Mouse (Mus musculus) spleen, postnatal 36 days (tissue): Measurements from ENCODE around the gene Dhx58.

Experiments used
- DNase-seq, 2 experiments: peaks; one replicate each; pipeline ENCODE4 v3.0.0; 2022; ENCODE audit warnings: low spot score in 2 of 2, mixed read lengths in 1 of 2

Dhx58 gene

DNA sequence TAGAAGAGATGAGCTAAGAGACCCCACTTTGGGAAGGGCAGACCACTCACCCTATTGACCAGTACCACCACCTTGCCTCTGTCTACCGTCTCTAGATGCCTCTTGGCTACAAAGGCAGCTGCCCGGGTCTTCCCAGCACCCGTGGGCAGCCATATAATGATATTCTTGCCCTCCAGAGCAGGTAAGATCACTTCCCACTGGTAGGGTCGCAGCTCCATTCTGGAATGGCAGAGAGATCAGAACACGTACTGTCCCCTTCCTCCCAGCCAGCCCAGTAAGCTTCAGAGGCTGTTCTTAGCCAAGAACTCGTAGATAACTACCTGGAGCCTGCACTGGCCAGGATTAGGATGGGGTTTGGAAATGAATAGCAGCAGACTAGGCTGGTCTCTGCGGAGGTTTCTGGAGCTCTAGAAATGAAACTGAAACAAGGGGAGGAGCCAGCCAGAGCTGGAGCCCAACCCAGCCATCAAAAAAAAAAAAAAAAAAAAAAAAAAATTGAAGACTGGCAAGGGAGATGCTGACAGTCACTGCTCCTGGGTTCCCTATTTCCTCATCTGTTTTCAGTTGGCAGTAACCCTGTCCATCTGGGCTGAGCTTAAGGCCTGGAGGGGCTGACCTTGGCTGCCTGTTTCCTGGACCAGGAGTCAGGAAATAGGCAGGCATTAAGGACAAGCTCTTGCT, at the start of gene Dhx58:
TSS of gene Dhx58 (minus strand) at position 421 of the 681 bp plus-strand sequence.
- peak; percentile 48 to 52 for DNase-seq

DNA sequence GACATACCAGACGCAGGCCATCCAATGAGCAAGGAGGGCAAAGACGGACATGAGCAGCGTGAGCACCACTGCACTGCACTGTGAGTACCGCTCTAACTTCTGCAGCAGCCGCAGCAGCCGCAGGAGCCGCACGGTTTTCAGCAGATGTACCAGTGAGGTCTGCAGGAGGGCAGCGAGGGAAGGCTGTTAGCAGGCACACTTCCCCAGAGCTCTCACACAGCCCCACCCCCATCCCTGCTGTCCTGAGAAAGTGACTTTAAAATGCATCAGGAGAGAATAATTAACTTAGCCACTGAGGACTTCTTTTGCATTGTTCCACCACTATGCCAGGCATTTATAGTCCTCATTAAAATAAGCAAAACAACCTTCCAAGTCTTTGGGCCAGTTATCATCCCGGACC, 48.2 kb upstream of the Dhx58 start:
- DNase-seq = no peak

DNA sequence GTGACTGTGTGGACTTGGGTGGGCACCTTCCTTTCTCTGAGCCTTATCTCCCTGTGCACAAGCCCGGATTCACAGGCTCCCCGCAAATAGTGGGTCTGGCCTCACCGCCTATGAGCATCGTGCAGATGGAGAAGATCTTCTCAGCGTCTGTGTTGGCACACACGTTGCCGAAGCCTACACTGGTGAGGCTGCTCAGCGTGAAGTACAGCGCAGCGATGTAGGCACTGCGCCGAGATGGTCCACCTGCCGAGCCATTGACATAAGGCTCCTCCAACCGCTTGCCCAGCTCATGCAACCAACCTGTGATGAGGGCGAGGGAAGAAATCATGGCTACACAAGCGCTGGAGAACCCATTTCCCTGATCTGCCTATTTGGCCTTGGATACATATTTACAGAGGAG, 46.1 kb upstream of the Dhx58 start:
- no peak for DNase-seq

DNA sequence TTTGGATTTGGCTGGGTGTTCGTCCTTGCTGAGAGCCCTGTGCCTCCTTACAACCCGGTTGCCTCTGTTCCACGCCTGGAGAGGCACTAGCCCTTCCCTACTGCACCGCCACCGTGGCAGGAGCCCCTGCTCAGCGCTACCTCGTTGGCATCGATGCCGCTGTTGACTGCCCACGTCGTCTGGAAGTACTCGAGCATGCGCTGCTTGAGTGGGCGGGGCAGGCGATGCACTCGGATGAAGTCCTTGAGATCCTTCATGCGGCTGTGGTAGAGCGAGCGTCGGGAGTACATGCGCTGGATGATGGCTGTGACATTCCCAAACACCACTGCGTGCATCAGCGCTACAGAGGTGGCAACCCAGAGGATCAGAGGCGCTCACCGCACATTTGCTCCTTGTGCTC, 45.4 kb upstream of the Dhx58 start:
- DNase-seq = no peak

DNA sequence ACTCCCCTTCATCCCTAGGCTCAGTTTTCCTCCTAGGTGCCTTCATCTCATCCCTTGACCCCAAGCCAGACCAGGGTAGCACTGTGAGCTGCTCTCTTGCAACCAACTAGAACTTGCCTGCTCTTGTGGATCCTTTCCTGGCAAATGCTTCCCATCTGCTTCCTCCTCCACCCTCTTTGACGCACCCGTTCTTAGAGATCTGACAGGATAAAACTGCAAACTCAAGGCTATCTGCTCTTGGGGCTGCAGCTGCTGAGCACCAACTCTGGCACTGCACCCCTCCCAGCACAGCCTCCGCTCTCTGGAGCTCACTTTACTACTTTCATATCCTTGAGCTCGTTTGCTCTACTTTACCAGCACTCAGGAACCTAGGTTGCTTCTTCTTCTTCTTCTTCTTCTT, 44.5 kb upstream of the Dhx58 start:
- no peak for DNase-seq

DNA sequence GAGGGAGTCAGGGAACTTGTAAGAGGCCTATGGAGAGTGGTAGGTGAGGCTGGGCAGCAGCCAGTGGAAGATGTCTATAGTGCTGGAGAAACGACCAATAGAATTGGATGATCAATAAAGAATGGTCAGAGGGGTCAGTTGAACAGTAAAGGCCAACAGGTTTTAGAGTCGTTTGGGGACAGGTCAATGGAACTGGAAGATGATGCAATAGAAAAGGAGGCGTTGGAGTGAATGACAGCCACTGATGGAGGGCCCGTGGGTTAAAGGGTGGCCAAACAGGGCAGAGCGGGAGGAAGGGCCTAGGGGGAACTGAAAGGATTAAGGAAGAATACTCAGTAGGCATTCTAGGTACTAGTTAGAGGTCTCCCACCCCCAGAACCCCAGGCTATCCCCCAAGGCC, 43.0 kb upstream of the Dhx58 start:
- no peak for DNase-seq

DNA sequence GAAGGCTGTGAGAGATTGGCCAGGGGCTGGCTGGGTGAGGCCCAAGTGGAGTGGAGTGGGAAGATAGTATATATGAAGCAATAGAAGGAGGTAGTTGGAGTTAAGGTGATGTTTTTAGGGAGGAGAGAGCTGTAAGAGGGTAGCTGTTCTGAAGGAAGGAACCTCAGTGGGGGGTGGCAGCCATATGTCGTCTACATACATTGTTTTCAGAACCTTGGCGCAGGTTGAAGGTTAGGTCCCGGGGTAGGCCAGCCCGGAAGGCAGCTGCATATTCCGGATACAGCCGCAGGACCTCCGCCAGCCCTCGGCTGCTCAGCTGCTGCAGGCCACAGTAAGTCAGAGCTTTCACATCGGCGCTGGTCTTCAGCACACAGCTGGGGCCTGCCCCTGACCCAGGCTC, 42.5 kb upstream of the Dhx58 start:
- DNase-seq = no peak

DNA sequence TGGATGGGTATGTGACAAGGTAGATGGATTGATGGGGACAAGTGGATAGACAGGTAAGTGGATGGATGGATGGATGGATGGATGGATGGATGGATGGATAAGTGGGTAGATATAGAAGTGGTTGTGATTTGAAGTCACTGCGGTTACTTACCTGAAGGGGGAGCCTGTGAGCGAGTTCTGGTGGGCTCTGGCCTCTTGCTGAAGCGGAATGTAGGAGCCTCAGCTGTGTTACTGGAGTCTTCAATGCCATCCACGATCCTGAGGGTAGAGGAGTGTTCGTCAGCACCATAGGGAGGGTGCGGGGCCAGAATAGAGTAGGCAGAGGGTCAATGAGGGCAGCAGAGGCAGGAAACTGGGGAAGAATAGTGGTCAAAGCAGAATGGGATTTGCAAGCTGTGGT, 41.0 kb upstream of the Dhx58 start:
- DNase-seq = peak; percentile 39 to 56

DNA sequence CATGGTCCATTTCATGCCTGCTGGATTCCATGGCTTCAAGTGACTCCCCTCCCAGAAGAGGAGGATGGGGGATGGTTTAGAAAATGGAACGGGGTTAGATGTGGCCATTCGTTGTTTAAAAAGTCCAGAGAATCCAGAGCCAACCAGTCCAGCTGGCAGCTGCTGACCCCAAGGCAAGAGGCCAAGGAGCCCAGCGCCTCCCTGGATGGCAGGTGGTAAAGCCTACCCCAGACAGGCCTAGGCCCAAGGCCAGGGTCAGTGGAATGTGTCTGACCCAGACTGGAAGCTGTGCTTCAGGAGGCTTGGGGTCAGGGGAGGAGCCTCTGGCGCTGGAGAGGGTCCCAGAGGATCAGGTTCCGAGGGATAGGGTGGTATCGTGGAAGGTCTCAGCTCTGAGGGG, 37.3 kb upstream of the Dhx58 start:
- DNase-seq = no peak

DNA sequence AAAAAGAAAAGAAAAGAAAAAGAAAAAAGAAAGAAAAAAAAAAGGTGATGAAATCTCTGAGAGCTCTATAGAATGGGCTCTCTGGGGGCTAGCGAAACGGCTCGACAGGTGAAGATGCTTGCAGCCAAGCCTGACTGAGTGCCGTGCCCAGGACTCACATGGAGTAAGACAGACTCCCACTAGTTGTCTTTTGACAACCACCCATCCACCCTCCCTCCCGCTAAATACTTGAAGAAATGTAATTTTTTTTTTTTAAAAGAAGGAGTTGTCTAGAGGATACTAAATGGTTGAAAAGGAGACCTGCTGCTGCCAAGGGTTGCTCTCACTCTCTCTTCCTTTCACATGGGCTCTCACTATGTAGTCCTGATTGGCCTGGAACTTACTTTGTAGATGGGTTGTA, 34.7 kb upstream of the Dhx58 start:
- DNase-seq = no peak

DNA sequence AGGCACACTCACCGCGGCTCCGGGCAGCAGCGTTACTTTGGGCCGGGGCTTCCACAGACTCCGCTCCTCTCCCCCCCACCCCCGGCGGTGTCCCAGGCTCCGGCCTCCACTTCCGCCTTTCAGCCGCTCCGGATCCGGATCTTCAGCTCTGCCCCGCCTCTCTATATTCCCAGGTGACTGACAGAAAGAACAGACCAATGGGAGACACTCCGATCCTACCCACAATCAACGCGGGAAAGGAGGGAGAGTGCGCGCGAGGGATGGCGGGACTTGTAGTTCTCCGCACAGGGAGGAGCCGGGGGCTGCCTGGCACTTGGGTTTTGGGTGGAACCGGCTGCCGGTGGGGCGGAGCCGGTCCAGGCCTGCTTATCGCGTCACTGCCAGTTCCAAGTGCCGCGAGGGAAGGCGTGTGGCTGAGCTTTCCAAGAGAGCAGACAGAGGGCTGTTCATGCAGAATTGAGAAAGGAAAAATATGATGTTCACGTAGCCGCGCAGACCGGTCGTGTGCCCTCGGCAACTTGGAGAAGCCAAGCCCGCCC, 34.1 kb upstream of the Dhx58 start, which contains the start of gene Rab5c:
TSS of gene Rab5c (minus strand) at position 150 of the 539 bp plus-strand sequence.
- DNase-seq = peak; percentile 99 to 100

DNA sequence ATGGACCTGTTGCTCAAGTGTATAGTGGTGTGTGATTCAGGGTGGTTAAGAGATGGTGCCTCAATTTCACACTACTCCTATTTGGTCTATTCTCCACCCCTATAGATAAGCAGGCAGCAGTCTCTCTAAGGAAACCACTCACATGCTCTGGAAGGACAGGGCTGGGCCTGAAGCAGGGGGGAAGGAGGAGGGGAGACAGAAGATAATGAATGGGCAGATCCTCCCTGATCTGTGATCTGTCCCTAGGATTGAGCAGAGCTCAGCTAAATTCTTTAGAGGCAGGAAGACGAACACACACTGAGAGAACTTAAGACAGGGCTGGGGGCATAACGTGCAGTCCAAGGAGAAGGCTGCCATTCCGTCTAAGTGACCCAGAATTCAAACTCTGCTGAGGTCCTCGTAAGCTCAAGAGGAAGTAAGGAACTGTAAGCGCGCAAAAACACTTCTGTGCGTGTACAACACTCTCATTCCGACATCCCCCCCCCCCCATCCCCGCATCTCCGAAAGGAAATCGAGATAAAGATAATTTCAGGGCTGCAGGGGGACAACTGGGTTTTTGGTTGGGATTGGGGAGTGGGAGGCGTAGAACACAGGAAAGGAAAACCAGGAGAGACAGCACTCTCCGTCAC, 33.1 kb upstream of the Dhx58 start:
- DNase-seq = peak; percentile 44 to 55

DNA sequence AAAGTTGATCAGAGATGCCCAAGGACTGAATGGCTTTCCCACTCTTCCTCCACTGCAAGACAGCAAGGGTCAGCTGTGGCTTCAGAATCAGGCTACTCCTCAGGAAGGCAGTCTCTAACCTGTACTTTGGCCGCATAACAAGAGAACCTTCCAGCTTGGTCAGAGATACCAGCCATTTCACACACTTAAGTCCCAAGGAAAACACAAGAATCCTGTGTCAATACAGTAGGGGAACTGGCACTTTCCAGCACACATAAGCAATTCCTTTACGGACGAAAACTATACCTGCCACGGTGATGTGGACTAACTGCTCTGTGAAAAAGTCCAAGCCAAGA, 32.6 kb upstream of the Dhx58 start:
- no peak for DNase-seq

DNA sequence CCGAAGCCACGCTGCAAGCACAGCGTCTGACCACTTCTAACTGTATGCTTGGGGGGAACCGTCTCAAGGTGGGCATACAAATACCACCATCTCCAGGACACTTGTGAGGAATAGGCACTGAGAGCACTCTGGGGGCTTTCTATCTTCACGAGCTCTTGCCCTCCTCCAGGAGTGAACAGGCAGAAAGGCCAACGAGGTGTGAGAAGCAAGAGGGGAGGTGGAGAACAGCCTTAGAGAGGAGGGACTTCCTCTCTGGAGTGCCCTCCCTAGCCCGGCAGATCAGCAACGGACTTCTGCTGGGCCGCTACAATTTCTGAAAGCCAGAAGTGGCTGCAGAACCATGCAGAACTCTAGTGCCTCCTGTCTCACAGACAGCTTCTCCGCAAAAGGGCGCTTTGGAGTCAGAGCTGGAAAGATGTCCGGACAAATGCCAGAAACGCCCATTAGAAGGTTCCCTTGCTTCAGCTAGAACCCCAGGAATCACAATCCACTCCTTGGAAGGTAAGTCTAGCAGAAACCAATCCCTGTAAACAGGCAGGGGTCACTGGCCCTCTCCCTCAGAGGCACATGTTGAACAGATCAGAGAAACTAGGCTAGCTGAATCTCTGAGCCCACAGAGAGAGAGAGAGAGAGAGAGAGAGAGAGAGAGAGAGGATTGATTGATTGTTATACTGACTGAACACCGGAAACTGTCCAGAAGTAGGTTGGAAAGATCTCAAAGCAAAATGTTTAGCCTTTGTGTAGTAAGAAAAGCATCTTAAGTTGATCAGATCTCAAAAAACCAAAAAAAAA, 32.1 kb upstream of the Dhx58 start:
- peak in 1 of 2 experiments; percentile 41 for DNase-seq

DNA sequence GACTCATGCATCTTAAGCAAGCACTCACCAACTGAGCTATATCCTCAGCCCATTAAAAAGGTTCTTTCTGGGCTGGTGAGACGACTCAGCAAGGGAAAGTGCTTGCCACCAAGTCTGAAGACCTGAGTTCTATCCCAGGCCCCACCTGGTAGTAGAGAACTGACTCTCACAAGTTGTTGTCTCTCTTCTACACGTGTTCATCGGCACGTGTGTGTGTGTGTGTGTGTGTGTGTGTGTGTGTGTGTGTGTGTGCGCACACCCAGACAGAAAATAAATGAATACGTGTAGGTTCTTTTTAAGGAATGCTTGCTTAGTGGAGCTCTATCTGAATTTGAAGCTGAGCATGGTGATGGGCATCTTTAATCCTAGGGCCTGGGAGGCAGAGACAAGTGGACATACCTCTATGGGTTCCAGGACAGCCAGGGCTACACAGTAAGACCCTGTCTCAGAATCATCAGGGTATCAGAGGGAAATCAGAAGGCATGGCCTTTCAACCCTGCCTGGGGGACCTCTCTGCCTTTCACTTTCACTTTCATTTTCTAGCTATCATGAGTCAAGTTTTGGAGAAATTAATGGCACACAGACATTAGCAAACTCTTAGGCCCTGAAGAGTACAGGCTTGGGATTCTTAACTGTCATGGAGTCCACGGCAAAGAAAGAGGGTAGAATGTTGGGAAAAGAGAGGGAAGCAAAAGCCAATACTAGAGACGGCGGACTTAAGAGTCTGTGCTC, 31.2 kb upstream of the Dhx58 start:
- no peak for DNase-seq

DNA sequence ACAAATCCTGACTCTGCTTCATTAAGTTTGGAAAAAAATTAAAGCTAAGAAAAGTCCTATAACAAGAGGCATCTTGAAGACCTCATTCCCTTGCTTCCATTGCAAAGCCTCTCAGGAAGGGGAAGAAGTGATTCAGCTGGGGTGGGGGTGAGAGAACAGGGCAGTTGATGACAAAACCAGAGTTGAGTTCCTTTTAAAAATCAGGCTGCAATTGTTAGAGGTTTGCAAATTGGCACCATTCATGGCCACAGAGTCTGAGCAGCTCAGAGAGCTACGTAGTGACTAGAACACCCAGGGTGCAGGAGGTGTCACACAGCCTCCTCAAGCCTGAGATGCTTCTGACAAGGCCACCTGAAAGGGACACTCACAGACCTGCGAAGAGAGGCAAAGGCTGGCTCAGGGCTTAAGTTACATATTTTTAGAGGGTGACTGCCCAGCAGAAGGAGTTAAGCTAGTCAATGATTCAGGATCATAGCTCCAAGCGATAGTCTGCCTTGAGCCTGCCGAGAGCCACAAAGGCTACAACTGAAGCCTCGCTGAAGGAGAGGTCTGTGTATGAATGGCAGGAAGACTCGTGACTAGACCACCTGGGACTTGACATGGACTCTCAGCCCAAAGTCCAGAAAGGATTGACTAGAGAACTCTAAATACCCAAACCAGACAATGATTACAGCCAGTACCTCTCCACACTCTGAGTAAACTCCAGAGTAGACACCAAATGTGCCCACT, 26.6 kb upstream of the Dhx58 start:
- no peak for DNase-seq

DNA sequence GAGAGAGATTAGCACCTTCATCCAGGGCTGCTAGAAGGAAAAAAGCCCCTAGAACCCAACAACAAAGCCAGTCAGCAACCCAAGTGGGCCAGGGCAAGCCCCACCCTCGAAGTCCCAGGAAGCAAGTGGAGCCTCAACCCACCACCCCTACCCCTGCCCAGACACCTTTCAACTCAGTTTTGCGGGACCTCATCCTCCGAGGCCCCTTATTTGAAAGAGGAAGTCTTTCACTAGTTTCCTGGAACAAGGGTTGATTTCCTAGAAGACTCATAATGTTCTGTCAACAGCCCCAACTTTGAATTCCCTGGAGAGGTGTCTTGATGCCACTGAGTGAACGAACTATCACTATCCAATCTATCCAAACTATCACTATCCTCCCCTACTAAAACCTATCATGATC, 25.9 kb upstream of the Dhx58 start:
- DNase-seq = no peak

DNA sequence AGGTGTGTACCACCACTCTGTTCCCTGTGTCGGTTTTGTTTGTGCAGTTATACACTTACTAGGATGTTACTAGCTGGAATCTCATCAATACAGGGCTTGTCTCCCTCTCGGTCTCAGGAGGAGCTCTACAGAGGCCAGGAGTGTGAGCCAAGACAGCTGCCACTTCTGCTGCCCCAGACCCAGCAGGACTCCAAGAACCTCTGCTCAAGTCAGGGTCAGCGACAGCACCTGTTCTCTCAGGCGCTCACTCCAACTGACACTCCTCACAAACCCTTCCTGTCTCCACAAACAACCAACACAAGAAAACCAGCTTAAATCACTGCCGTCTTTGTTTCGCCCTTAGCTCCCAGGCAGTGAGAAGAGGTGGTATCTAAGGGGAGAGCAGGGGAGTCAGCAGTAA, 24.5 kb upstream of the Dhx58 start:
- no peak for DNase-seq

DNA sequence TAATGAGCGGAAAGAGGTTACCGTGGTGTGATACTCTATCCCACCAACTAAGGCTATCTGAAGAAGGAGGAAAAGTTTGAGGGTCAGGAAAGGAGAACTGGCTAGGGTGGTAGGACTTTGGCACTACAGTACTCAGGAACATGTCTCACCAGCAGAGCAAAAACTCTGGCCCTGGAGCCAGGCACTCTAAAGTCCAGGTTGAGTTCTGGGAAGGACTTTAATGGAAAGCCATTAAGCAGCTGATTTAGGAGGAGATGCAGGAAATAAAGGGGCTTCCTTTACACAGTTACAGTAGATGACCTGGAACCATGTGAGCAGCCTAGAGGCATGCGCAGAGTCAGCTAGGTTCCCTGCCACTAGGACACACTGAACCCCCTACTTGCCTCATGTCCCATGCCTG, 23.1 kb upstream of the Dhx58 start:
- DNase-seq = no peak

DNA sequence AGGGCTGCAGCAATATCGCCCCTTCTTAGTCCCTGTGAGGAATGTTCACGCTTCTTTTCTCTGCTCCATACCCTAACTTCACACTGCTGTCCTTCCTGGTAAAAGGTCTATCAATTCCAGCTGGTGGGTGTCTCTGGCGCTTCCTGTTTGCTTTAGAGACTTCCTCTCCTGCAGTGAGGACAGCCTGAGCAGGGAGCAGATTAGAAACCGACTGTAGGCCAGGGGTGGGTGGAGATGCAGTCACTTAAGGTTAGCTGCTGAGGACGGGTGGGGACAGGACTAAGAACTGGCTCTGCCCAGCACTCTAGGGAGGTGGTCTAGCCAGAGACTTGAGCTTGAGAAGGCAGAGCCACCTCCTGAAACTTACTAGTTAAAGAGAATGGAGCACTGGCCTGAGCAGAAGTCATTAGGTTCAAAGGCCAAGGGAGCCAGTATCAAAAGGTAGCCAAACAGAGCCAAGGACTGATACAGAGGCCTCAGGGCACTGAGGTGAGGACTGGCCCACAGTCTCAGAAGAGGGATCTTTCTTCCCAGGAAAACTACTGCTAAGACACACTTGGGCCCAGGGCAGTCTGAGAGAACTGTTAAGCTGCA, 20.9 kb upstream of the Dhx58 start:
- DNase-seq = no peak

DNA sequence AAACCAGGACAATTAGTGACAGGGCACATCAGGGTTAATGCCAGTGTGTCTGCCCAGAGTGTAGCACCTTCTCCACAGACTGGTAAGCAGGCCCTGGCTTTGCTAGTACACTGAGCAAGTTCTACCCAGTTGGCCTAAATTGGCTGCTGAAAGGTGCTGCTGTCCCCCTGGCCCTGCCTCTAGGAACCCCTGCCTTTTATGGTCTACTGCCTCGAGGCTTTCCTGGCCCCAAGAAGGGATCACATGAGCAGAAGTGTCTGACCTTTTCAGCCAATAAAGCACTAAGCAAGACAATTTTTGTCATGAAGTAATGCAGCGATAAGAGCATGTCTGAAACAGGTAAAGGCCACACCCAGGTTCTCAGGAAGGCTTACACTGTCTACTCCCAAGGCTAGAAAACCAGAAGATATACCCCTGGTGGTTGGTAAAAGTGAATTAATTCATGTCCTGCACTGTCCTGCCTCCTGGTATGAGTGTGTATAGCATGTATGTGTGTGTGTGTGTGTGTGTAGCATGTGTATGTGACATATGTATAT, 18.5 kb upstream of the Dhx58 start:
- DNase-seq = no peak
